Mouse (Mus musculus) C2C12 (cell line): ENCODE results near the gene Wdr24. TPM values are rescaled to one million over a fixed set of nuclear protein-coding genes. Genes with fewer than 3 reads are reported as not detected.

ENCODE experiments used
- H3K27me3 ChIP-seq: one replicate; pipeline ENCODE4 v1.6.1; 2011; ENCODE audit not compliant: control insufficient read depth, insufficient read depth, insufficient read length
- H3K36me3 ChIP-seq: one replicate; pipeline ENCODE4 v1.6.1; 2011; ENCODE audit not compliant: control insufficient read depth, insufficient read depth
- H3K4me3 ChIP-seq: one replicate; pipeline ENCODE4 v1.5.1; 2011; ENCODE audit warnings: mild to moderate bottlenecking, control low read depth; ENCODE audit not compliant: poor library complexity, insufficient read depth, severe bottlenecking
- H3K79me2 ChIP-seq: one replicate; pipeline ENCODE4 v1.6.1; 2011; ENCODE audit not compliant: control insufficient read depth, insufficient read depth
- H3K79me3 ChIP-seq: one replicate; pipeline ENCODE4 v1.6.1; 2011; ENCODE audit warnings: low read depth, control low read depth
- H3ac ChIP-seq: one replicate; pipeline ENCODE3; 2011; ENCODE audit warnings: low read depth; ENCODE audit not compliant: control insufficient read depth, insufficient read length
- CEBPB ChIP-seq: IDR thresholded peaks from one replicate; pipeline ENCODE4 v1.6.1; 2011; ENCODE audit warnings: low read depth, mild to moderate bottlenecking, control low read depth, moderate library complexity
- CTCF ChIP-seq: IDR thresholded peaks from one replicate; pipeline ENCODE4 v1.5.1; 2011; ENCODE audit not compliant: control insufficient read depth, insufficient read depth, insufficient read length
- FOSL1 ChIP-seq: IDR thresholded peaks from one replicate; pipeline ENCODE4 v1.8.0; 2011; ENCODE audit warnings: mild to moderate bottlenecking, low read length; ENCODE audit not compliant: poor library complexity, insufficient read depth, severe bottlenecking
- MAX ChIP-seq: IDR thresholded peaks from one replicate; pipeline ENCODE4 v1.6.1; 2011; ENCODE audit warnings: mild to moderate bottlenecking, control low read depth
- MYOD1 ChIP-seq: IDR thresholded peaks from one replicate; pipeline ENCODE4 v1.6.1; 2011; ENCODE audit warnings: low read depth; ENCODE audit not compliant: control insufficient read depth, insufficient read length
- MYOG ChIP-seq: IDR thresholded peaks from one replicate; pipeline ENCODE4 v1.6.1; 2011; ENCODE audit not compliant: control insufficient read depth, insufficient read length; ENCODE audit errors: extremely low read depth
- USF1 ChIP-seq: IDR thresholded peaks from one replicate; pipeline ENCODE4 v1.6.1; 2011; ENCODE audit warnings: low read depth, mild to moderate bottlenecking, control low read depth, moderate library complexity
- long read RNA-seq, 2 experiments: library from polyadenylated mRNA; unstranded; transcript quantifications; one replicate each; pipeline ENCODE4 v2.0.0; 2019 to 2020
- polyA plus RNA-seq: library from polyadenylated mRNA; unstranded; fragments of >200 nt; fragmentation: generic; extraction: Trizol; gene quantifications from one replicate; pipeline ENCODE4 v1.2.1, GENCODE M21; 2012; ENCODE audit warnings: missing spikeins

Gene Wdr24
- polyA plus RNA-seq = 14.3 TPM
- long read RNA-seq, experiment 1, transcript Wdr24-201 (9 exons, 3,099 nt) = major isoform, 6 of 14 reads
- long read RNA-seq, experiment 1, partial matches to known transcripts = 5 of 14 reads
- long read RNA-seq, experiment 1, other reads (novel, unspliced or antisense) = 2 of 14 reads
- long read RNA-seq, experiment 2, transcript Wdr24-203 (8 exons, 3,139 nt) = minor isoform, 7 of 122 reads
- long read RNA-seq, experiment 2, transcript Wdr24-201 (9 exons, 3,099 nt) = major isoform, 93 of 122 reads
- long read RNA-seq, experiment 2, partial matches to known transcripts = 6 of 122 reads
- long read RNA-seq, experiment 2, other reads (novel, unspliced or antisense) = 14 of 122 reads

- TF ChIP-seq CEBPB (no peak), MYOD1 (no peak), USF1 (no peak), FOSL1 (no peak), MAX (no peak), MYOG (no peak), CTCF (no peak)
- H3K4me3 ChIP-seq = peak within 1 kb of the TSS; percentile 57
- no peaks in the 10 kb centered on the region for H3K27me3 ChIP-seq
- H3K79me2 ChIP-seq = peaks cover 13% of the 10 kb centered on the region
- H3K79me3 ChIP-seq = no peaks in the 10 kb centered on the region
- H3ac ChIP-seq = peak within 1 kb of the TSS; percentile 75
- H3K36me3 ChIP-seq = no peaks in the 10 kb centered on the region
These were observed at the start of gene Wdr24 for GRCm38 (mm10) chr17:25823452-25823851. Gene Wdr24, plus strand, starts transcription at chr17:25823627.

DNA sequence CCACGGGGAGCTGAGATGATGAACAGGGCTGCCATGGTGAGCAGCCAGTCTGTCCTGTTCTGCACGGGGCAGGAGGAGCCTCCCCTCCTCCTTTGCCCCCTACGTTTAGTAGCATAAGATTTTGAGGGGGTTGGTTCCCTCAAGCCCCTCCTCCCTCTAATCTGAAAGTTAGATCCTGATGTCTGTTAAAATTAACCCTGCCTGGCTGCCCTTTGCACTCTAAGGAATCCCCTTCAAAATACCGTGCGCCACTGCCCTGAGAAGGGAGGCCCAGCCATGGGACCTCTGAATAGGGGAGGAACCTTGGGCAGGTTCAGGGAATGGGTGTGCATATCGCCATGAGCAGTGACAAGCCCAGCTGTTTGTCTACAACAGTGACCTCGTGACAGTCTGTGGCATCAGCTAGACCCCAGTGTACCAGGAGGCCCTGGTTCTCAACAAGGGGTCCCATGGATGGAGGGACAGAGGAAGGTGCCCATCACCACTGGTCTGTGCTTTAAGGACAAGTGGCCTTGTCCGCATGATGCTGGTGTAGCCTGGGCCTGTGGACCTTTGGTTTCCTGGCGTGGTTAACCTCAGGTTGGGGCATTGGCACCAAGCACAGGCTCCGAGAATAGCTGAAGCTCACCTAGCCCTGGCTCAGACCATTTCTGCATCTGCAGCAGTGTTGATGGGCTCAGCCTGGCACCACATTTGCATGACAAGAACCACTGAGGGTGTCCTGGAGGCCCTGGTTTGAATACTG, 47.9 kb upstream of the Wdr24 start:
- TF ChIP-seq MYOG = no peak
- no peak for TF ChIP-seq FOSL1
- TF ChIP-seq CEBPB = no peak
- TF ChIP-seq MYOD1 = no peak
- TF ChIP-seq MAX = no peak
- no peak for TF ChIP-seq USF1
- TF ChIP-seq CTCF = no peak
- H3K4me3 ChIP-seq = no peak overlapping the region
- peak overlapping the region; percentile 19 for H3ac ChIP-seq
- no peaks in the 10 kb centered on the region for H3K79me2 ChIP-seq
- peaks cover 1% of the 10 kb centered on the region for H3K79me3 ChIP-seq
- H3K27me3 ChIP-seq = no peaks in the 10 kb centered on the region
- H3K36me3 ChIP-seq = peaks cover 12% of the 10 kb centered on the region

GRCm38 (mm10) chr17:25777948-25778347, 45.5 kb upstream of the Wdr24 start:
- Histone ChIP-seq H3K79me2 (no peaks in the 10 kb centered on the region), H3K36me3 (peaks cover 26% of the 10 kb centered on the region), H3K4me3 (no peak overlapping the region), H3K27me3 (no peaks in the 10 kb centered on the region), H3ac (no peak overlapping the region), H3K79me3 (peaks cover 1% of the 10 kb centered on the region)
- TF ChIP-seq FOSL1 (no peak), MYOG (no peak), USF1 (no peak), MYOD1 (no peak)

- no peak for TF ChIP-seq MYOG
- TF ChIP-seq FOSL1 = no peak
- Histone ChIP-seq H3K36me3 (peaks cover 32% of the 10 kb centered on the region), H3K4me3 (no peak overlapping the region), H3K79me2 (peaks cover 15% of the 10 kb centered on the region), H3K79me3 (no peaks in the 10 kb centered on the region), H3K27me3 (no peaks in the 10 kb centered on the region), H3ac (no peak overlapping the region)
These were observed 42.1 kb upstream of the Wdr24 start for GRCm38 (mm10) chr17:25781339-25781738.

DNA sequence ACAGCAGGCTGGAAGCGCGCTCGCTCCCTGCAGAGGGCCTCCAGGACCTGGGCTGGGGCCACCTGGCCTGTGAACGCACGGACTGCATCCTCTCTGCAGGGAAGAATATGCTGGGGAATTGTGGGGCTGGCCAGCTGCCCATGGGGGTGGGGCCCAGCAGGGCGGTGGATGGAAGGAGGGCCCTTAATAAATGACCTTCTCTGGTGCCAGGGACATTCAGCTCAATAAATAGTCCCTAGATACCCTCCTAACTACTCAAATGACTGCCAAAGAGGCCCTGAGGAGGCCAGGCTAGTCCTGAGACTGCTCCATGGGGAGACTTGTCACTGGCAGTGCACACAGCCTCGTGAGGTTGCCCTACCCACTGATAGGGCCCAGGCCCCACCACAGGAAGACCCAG, 40.3 kb upstream of the Wdr24 start:
- Histone ChIP-seq H3K4me3 (no peak overlapping the region), H3K27me3 (no peaks in the 10 kb centered on the region), H3K79me3 (no peaks in the 10 kb centered on the region), H3ac (no peak overlapping the region), H3K79me2 (peaks cover 15% of the 10 kb centered on the region), H3K36me3 (peaks cover 32% of the 10 kb centered on the region)
- TF ChIP-seq USF1 (no peak), MYOD1 (no peak), FOSL1 (no peak), CEBPB (no peak), CTCF (no peak), MAX (no peak), MYOG (no peak)

DNA sequence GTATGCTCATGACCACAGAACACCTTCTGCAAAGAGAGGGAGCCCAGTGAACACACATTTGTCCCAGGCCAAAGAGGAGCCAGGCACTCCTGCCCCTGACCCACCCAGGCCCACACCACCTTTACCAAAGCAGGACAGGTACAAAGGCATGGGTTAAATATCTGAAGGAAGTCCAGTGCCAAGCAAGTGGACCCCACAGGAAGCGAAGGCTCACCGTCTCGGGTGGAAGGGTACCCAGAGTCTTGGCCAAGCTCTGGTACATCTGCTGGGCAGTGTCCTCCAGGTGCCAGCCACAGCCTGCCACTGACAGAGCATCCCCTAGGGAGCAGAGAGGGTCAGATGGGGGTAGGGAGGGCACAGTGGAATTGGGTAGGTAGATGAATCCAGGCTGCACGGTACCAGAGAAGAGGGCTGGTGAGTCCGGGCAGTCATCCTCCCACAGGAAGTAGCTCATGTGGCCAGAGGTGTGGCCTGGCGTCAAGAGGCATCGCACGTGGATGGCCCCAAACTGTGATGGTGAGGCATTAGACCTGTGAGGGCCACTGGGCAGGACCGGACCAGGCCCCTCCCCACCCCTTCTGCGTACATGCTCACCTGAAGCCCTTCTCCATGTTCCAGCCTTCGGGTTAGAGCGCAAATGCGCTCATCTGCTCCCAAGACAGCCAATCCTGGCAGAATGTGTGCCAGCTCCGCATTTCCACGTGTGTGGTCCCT, 39.4 kb upstream of the Wdr24 start:
- Histone ChIP-seq H3K79me3 (no peaks in the 10 kb centered on the region), H3K36me3 (peaks cover 32% of the 10 kb centered on the region), H3K79me2 (peaks cover 15% of the 10 kb centered on the region), H3K4me3 (no peak overlapping the region), H3ac (peak overlapping the region; percentile 12), H3K27me3 (no peaks in the 10 kb centered on the region)
- TF ChIP-seq MYOG (no peak), CTCF (no peak), CEBPB (no peak), MAX (no peak), USF1 (no peak), FOSL1 (no peak), MYOD1 (no peak)
